Mouse (Mus musculus): Measurements from ENCODE around the gene Zbtb16. TPM values are rescaled to one million over a fixed set of nuclear protein-coding genes. Genes with fewer than 3 reads are reported as not detected.

Gene Zbtb16
- polyA plus RNA-seq, 1 experiment from 2014 or later = 9.7 TPM

DNA sequence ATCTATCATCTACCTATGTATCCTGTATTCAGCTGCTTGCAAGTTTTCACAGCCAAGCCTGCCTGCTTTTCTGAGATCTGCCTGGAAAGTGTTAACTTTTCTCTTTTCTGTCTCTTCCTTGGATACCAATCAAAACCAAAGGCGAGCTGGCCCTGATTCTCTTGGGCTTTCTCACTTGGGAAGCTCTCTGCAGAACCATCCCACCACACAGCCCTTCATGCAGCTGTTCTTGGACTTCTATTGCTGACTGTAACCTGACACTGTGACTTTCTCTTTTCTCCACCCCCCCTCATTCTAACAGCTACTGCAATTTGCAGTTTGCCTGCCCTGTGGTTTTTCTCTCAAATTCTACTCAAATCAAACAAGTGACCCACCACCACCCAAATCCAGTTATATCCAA, 225.0 kb downstream of the Zbtb16 start:
- no peak overlapping the region for H3K4me2 ChIP-seq
- H3K4me3 ChIP-seq (replicated peaks) = no peak overlapping the region
- H3K9ac ChIP-seq (replicated peaks) = no peak overlapping the region
- no peaks in the 10 kb centered on the region for H3K36me3 ChIP-seq
- no peaks in the 10 kb centered on the region for H3K27me3 ChIP-seq (replicated peaks)
- no peak overlapping the region for H3K27ac ChIP-seq (replicated peaks)
- H3K4me1 ChIP-seq = no peaks in the 10 kb centered on the region
- WGBS = 35% methylated on average over 1 of the region's 1 CpGs
- H3K9me3 ChIP-seq (replicated peaks) = no peaks in the 10 kb centered on the region
- ATAC-seq (ENCODE audit: low FRiP score) = no peak

DNA sequence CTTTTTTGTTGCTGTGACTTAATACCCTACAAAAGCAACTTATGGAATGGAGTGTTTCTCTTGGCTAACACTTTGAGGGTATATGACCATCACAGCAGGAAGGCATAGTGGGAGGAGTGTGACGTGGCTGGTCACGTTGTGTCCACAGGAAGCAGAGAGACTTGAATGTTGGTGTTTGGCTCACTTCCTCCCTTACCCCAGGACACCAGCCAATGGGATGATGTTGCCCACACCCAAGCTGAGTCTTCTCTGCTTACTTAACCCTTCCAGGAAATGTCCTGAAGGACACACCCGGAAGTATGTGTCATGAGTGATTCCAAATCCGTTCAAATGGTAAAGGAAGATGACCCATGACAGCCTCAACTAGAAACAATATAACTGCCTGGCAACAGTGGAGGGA, 226.3 kb downstream of the Zbtb16 start:
- Histone ChIP-seq H3K9me3 (replicated peaks) (no peaks in the 10 kb centered on the region), H3K27me3 (replicated peaks) (no peaks in the 10 kb centered on the region), H3K9ac (replicated peaks) (no peak overlapping the region), H3K4me2 (no peak overlapping the region), H3K36me3 (no peaks in the 10 kb centered on the region), H3K4me1 (no peaks in the 10 kb centered on the region), H3K27ac (replicated peaks) (no peak overlapping the region), H3K4me3 (replicated peaks) (no peak overlapping the region)
- ATAC-seq (ENCODE audit: low FRiP score) = no peak
- WGBS = 76% methylated on average over 4 of the region's 4 CpGs

DNA sequence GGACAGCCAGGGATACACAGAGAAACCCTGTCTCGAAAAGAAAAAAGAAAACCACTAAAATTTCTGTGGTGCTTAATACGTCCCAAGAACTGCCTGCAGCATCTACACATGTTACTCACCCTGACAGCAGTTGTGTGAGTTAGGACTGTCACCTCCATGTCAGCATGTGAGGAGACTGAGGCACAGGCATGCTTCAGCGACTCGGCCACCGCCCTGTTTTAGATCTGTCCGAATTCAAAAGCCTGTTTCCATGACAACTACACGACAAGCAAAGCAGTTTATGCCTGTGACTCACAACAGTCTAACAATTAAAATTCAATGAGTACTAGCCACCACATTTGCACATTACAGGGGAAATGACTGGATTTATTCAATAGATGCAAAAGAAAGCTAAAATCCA, 228.6 kb downstream of the Zbtb16 start:
- no peaks in the 10 kb centered on the region for H3K36me3 ChIP-seq
- no peak overlapping the region for H3K9ac ChIP-seq (replicated peaks)
- no peak for ATAC-seq (ENCODE audit: low FRiP score)
- H3K4me1 ChIP-seq = no peaks in the 10 kb centered on the region
- no peaks in the 10 kb centered on the region for H3K27me3 ChIP-seq (replicated peaks)
- no peak overlapping the region for H3K4me2 ChIP-seq
- 34% methylated on average over 7 of the region's 7 CpGs for WGBS
- no peak overlapping the region for H3K4me3 ChIP-seq (replicated peaks)
- H3K27ac ChIP-seq (replicated peaks) = no peak overlapping the region
- no peaks in the 10 kb centered on the region for H3K9me3 ChIP-seq (replicated peaks)

DNA sequence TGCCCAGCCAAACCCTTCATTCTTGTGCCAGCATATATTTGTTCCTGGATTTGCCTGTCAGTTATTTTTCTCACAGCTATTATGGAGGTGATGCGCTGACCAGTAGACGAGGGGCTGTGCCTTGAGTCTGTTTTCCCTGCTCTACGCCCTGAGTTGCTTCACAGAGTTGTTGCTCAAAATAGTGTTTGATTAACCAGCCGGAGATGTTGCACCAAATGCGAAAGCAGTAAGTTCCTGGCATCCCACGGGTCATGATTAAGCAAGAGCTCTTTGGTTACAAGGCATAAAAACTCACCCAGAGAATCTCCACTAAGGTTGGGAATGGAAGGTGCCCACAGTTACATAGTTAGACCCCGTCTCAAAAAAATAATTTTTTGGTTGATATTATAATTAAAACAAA, 229.9 kb downstream of the Zbtb16 start:
- no peak for ATAC-seq (ENCODE audit: low FRiP score)
- H3K9ac ChIP-seq (replicated peaks) = no peak overlapping the region
- 94% methylated on average over 7 of the region's 7 CpGs for WGBS

DNA sequence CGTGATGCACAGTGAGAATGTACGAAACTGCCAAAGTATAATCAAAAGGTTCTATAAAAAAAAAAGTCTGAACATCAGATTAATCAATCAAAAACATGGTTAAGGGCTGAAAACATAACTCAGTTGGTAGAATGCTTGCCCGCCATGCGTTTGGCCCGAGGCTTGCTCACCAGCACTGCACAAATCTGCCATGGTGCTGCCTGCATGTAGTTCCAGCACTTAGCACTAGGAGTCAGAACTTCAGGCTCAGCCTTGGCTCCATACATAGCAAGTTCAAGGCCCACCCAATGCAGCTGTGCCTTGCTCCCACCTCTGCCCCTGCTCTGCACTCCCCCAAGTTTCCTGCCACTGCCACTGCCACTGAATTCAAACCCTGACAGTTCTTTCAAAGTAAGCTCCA, 230.3 kb downstream of the Zbtb16 start:
- no peak overlapping the region for H3K4me2 ChIP-seq
- H3K9me3 ChIP-seq (replicated peaks) = no peaks in the 10 kb centered on the region
- H3K4me3 ChIP-seq (replicated peaks) = no peak overlapping the region
- H3K9ac ChIP-seq (replicated peaks) = no peak overlapping the region
- 93% methylated on average over 5 of the region's 5 CpGs for WGBS
- no peaks in the 10 kb centered on the region for H3K4me1 ChIP-seq
- ATAC-seq (ENCODE audit: low FRiP score) = no peak
- H3K36me3 ChIP-seq = no peaks in the 10 kb centered on the region
- no peak overlapping the region for H3K27ac ChIP-seq (replicated peaks)
- no peaks in the 10 kb centered on the region for H3K27me3 ChIP-seq (replicated peaks)

More for the DNA sequence above, 229.9 kb downstream of the Zbtb16 start:
- Histone ChIP-seq H3K4me1 (no peaks in the 10 kb centered on the region), H3K4me3 (replicated peaks) (no peak overlapping the region), H3K27me3 (replicated peaks) (no peaks in the 10 kb centered on the region), H3K27ac (replicated peaks) (no peak overlapping the region), H3K9me3 (replicated peaks) (no peaks in the 10 kb centered on the region), H3K36me3 (no peaks in the 10 kb centered on the region), H3K4me2 (no peak overlapping the region)

DNA sequence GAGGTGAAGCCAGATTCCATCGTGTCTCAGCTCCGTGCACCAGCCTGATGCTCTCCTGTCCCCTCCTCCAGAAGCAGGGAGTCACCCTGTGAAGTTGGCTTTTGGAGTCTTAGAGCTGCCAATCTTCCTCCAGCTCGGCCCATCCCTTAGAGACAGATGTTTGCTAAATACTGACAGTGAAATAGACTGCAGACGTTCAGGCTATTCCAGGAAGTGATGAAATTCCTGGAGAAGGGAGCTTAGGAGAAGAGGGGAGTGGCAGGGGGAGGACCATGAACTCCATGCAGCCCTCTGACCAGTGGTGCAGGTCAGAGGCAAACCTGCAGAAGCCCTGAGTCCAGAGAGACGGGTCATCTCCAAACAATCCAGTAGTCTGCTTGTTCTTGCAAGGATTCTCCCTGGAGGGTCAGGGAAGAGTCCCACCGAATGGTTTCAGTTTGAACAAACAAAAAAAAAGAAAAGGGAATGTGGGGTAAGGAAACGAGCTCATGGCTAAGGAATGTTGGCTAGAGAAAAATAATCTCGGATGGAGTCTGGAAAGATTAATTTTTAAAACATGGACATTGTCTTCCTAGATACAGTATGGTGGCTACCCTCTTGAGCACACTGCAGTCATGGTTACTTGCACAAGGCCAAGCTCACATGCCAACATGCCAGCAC, 231.0 kb downstream of the Zbtb16 start, which contains the start of gene Nnmt:
Gene Nnmt (minus strand): TSS at position 215 of the 660 bp plus-strand sequence.
- Histone ChIP-seq H3K4me3 (replicated peaks) (no peak within 1 kb of the TSS), H3K27ac (replicated peaks) (no peak within 1 kb of the TSS), H3K4me2 (no peak within 1 kb of the TSS), H3K27me3 (replicated peaks) (no peaks in the 10 kb centered on the region), H3K36me3 (no peaks in the 10 kb centered on the region), H3K9me3 (replicated peaks) (no peaks in the 10 kb centered on the region), H3K4me1 (no peaks in the 10 kb centered on the region), H3K9ac (replicated peaks) (no peak within 1 kb of the TSS)
- no peak for ATAC-seq (ENCODE audit: low FRiP score)
- 65% methylated on average over 8 of the region's 8 CpGs for WGBS

Other genes starting within 250 kb of the Zbtb16 start
- gene Nnmt, start 231.1 kb downstream of the Zbtb16 start, polyA plus RNA-seq (2015; fragmentation: Nextera tagmentation; extraction: Ambion mirVana) = 0.70 and 0.92 TPM in 2 replicates
- 2.3 and 3.2 TPM in 2 replicates for gene Htr3a, start 74.9 kb upstream of the Zbtb16 start, polyA plus RNA-seq (2015; fragmentation: Nextera tagmentation; extraction: Ambion mirVana)
- gene Htr3b, start 128.8 kb upstream of the Zbtb16 start, polyA plus RNA-seq (2015; fragmentation: Nextera tagmentation; extraction: Ambion mirVana) = 1.6 and 1.8 TPM in 2 replicates
- gene Usp28, start 149.2 kb upstream of the Zbtb16 start, polyA plus RNA-seq (2015; fragmentation: Nextera tagmentation; extraction: Ambion mirVana) = 26.2 and 30.7 TPM in 2 replicates
- 23.0 and 26.6 TPM in 2 replicates for gene Zw10, start 219.4 kb upstream of the Zbtb16 start, polyA plus RNA-seq (2015; fragmentation: Nextera tagmentation; extraction: Ambion mirVana)
- gene Tmprss5, start 245.0 kb upstream of the Zbtb16 start, polyA plus RNA-seq (2015; fragmentation: Nextera tagmentation; extraction: Ambion mirVana) = 1.9 and 2.5 TPM in 2 replicates